Mouse (Mus musculus) liver, embryonic 14.5 days (tissue): ENCODE measurements at regions not wholly inside any gene's neighbourhood (a gene's known extent, or its start where the extent isn't known, plus 50 kb on each side); places are given as distances from the start of the nearest gene placed in this dataset.
"Not testable (repeated sequence)": the region's sequence is repeated elsewhere in the genome, so short reads cannot be mapped to it uniquely, and the experiment has no call there.

Experiments used
- ATAC-seq: fragments of 200-750 bp; cut with Nextera tagmentation; 2 replicates; pipeline ENCODE4 v1.8.0; 2017; ENCODE audit warnings: moderate number of reproducible peaks, mild to moderate bottlenecking, moderate library complexity; ENCODE audit not compliant: insufficient read depth
- DNase-seq, 3 experiments: peaks; one replicate each; pipeline ENCODE4 v3.0.0-alpha.2; 2012 to 2013; ENCODE audit warnings: low read depth in 3 of 3, low spot score in 3 of 3
- H3K27ac ChIP-seq: fragments of 300-500 bp; sonication (generic); 2 replicates; pipeline ENCODE4 v1.5.1; 2014; ENCODE audit warnings: moderate library complexity, mild to moderate bottlenecking, control low read depth, inconsistent platforms
- H3K27me3 ChIP-seq: fragments of 300-500 bp; sonication (generic); 2 replicates; pipeline ENCODE4 v1.6.1; 2014; ENCODE audit warnings: mild to moderate bottlenecking, low read length, moderate library complexity; ENCODE audit not compliant: control insufficient read depth, insufficient read depth
- H3K36me3 ChIP-seq: fragments of 300-500 bp; sonication (generic); replicated peaks from 2 replicates; pipeline ENCODE4 v1.6.1; 2014; ENCODE audit warnings: low read depth; ENCODE audit not compliant: control insufficient read depth, insufficient read depth
- H3K4me1 ChIP-seq, 2 experiments: fragments of 200-500 bp in 1 of 2; fragments of 300-500 bp in 1 of 2; sonication (generic) in 1 of 2; replicated peaks; 2 replicates each; pipeline ENCODE4 v1.6.1; 2012 to 2014; ENCODE audit warnings: antibody characterized with exemption in 1 of 2, inconsistent platforms in 1 of 2, low read length in 1 of 2; ENCODE audit not compliant: control insufficient read depth in 2 of 2, insufficient read depth in 2 of 2
- H3K4me2 ChIP-seq: fragments of 300-500 bp; sonication (generic); 2 replicates; pipeline ENCODE4 v1.6.1; 2014; ENCODE audit warnings: low read depth, mild to moderate bottlenecking, control low read depth, moderate library complexity
- H3K4me3 ChIP-seq, 2 experiments: fragments of 200-500 bp in 1 of 2; fragments of 300-500 bp in 1 of 2; sonication (generic) in 1 of 2; 2 replicates each; pipeline ENCODE4 v1.5.1; 2012 to 2014; ENCODE audit warnings: low read depth in 2 of 2, low read length in 2 of 2, mild to moderate bottlenecking in 2 of 2, control low read depth in 1 of 2, inconsistent platforms in 1 of 2, moderate library complexity in 1 of 2; ENCODE audit not compliant: insufficient read depth in 1 of 2
- H3K9ac ChIP-seq: fragments of 300-500 bp; sonication (generic); replicated peaks from 2 replicates; pipeline ENCODE4 v1.6.1; 2014; ENCODE audit warnings: mild to moderate bottlenecking, control low read depth, moderate library complexity
- H3K9me3 ChIP-seq: fragments of 300-500 bp; sonication (generic); 2 replicates; pipeline ENCODE4 v1.6.1; 2016; ENCODE audit warnings: low read length, mixed read lengths; ENCODE audit not compliant: control insufficient read depth
- CTCF ChIP-seq: IDR thresholded peaks from 2 replicates; pipeline ENCODE4 v1.5.1; 2016; ENCODE audit warnings: antibody characterized with exemption, low read depth, control low read depth
- EP300 ChIP-seq: IDR thresholded peaks from 2 replicates; pipeline ENCODE4 v1.6.1; 2016; ENCODE audit warnings: antibody characterized with exemption, low read depth
- WGBS: fragments of 180-500 bp; shearing (Covaris S2); extraction: QIAGEN DNeasy Blood & Tissue Kit; methylation state at CpG from one replicate; pipeline ENCODE4 v1.1.7; 2014; ENCODE audit not compliant: insufficient replicate concordance; 5-methylcytosine and 5-hydroxymethylcytosine counted together

DNA sequence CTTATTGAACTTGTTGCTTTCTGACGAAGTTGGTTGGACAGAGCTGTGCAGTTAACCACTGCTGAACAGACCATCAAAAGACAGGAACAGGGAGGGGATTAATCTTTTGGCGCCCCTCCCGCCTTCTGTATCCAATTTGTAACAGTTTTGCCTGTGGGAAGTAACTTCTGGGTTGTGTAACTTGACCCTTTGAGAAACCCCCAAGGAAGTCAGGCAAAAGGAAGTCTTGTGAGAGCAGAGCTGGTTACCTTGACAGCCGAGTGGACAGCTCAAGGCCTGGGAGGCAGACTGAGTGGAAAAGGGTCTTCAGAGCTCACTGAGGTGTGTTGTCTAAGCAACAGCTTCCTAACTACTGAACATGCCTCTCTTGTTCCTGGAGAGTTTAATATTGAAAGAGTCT, 75.8 kb upstream of the Hao2 start:
- Histone ChIP-seq H3K4me3 (no peak overlapping the region), H3K36me3 (no peaks in the 10 kb centered on the region), H3K4me2 (no peak overlapping the region), H3K9ac (no peak overlapping the region), H3K4me1 (no peaks in the 10 kb centered on the region), H3K27ac (no peak overlapping the region), H3K27me3 (no peaks in the 10 kb centered on the region), H3K9me3 (no peaks in the 10 kb centered on the region)
- TF ChIP-seq CTCF = no peak
- TF ChIP-seq EP300 = no peak
- ATAC-seq (no peak), DNase-seq (no peak)
- WGBS = 25% methylated on average over 4 of the region's 4 CpGs

DNA sequence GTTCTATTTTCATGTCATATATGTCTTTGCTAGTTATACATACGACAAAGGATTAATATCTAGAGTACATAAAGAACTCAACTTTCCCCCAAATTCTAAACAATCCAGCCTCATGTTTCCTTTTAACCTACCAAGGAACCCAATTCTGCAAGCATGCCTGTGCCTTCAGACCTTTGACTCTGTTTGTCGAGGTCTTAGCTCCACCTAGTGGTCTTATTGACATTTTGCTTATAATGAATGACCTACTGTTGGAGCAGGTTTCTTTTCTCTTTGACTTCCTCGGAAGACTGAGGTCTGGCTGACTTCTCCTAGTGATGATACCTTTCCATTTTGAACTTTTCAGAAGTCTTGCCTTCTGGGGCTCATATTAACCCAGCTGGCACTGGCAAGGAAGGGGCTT, 82.7 kb upstream of the Hao2 start:
- DNase-seq (peak; percentile 4 to 27 (median 23)), ATAC-seq (no peak)
- no peak overlapping the region for H3K27ac ChIP-seq
- no peak overlapping the region for H3K9ac ChIP-seq
- no peak overlapping the region for H3K4me2 ChIP-seq
- WGBS = 5% methylated on average over 3 of the region's 3 CpGs
- no peaks in the 10 kb centered on the region for H3K36me3 ChIP-seq
- H3K9me3 ChIP-seq = no peaks in the 10 kb centered on the region
- no peak overlapping the region for H3K4me3 ChIP-seq
- TF ChIP-seq EP300 (no peak), CTCF (peak; percentile 55)
- no peaks in the 10 kb centered on the region for H3K27me3 ChIP-seq
- H3K4me1 ChIP-seq = no peaks in the 10 kb centered on the region

DNA sequence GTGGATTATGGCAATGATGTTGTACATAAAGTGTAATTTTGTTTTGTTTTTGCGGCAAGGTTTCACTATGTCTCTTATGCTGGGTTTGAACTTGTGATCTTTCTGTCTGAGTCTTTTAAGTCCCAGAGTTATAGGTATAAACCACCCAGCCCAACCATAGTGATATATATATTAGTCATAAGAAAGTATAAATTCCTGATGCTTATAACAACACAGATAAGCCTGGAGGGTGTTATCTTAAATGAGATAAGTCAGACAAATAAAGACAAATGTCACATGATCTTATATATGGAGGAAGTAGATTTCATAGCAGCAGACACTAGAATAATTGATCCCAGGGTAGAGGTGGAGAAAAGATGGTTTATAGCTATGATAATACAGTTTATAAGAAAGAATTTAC, 89.7 kb upstream of the Hao2 start:
- ATAC-seq (no peak), DNase-seq (no peak)
- Histone ChIP-seq H3K27me3 (no peaks in the 10 kb centered on the region), H3K9ac (no peak overlapping the region), H3K27ac (no peak overlapping the region), H3K4me1 (no peaks in the 10 kb centered on the region), H3K36me3 (no peaks in the 10 kb centered on the region), H3K4me2 (no peak overlapping the region), H3K9me3 (no peaks in the 10 kb centered on the region), H3K4me3 (no peak overlapping the region)
- WGBS = 67% methylated on average over 1 of the region's 1 CpGs
- no peak for TF ChIP-seq EP300
- no peak for TF ChIP-seq CTCF

DNA sequence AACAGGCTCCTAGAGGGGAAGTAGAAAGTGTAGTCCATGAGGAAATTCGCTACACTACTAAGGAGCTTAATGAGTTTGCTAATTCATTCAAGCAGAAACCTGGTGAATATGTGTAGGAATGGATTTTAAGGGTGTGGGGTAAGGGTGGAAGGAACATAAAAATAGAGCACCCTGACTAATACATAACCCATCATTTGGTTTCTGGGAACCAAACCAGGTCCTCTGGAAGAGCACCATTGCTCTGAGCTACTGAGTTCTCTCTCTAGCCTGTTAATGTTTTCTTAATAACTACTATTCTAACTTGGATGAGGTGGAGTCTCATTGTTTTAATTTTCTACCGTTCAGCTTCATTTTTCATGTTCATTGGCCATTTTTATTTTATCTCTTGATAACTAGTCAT, 94.2 kb upstream of the Hao2 start:
- not testable (repeated sequence) for H3K4me2 ChIP-seq, H3K4me3 ChIP-seq, H3K9me3 ChIP-seq, H3K9ac ChIP-seq, H3K36me3 ChIP-seq, DNase-seq, H3K27me3 ChIP-seq, H3K4me1 ChIP-seq, ATAC-seq, H3K27ac ChIP-seq
- whole genome bisulfite sequencing = 48% methylated on average over 2 of the region's 2 CpGs

DNA sequence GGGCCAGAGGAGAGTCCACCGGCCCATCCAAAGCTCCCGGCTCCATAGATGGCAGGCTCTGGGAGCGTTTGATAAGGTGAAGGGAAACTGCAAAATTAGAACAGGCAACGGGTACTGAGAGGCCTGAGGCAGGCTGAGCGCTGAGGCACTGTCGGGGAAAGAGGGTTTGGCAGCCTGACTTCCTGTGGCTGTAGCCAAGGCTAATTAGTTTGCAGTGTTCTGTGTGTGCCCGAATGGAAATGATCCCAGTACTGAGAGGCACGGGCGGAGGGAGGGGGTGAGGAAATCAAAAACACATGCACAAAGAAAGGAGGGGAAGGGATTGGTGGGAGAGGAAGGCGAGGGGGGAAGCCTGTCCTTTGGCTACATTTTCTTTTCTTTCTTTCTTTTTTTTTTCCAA, 97.8 kb upstream of the Hao2 start:
- TF ChIP-seq EP300 (no peak), CTCF (no peak)
- DNase-seq = no peak
- 19% methylated on average over 10 of the region's 10 CpGs for WGBS
- Histone ChIP-seq H3K27ac (no peak overlapping the region), H3K27me3 (no peaks in the 10 kb centered on the region), H3K9me3 (no peaks in the 10 kb centered on the region), H3K4me2 (no peak overlapping the region), H3K9ac (no peak overlapping the region), H3K36me3 (no peaks in the 10 kb centered on the region), H3K4me3 (no peak overlapping the region), H3K4me1 (no peaks in the 10 kb centered on the region; a peak in 1 of 4 replicates)
- ATAC-seq = no peak

DNA sequence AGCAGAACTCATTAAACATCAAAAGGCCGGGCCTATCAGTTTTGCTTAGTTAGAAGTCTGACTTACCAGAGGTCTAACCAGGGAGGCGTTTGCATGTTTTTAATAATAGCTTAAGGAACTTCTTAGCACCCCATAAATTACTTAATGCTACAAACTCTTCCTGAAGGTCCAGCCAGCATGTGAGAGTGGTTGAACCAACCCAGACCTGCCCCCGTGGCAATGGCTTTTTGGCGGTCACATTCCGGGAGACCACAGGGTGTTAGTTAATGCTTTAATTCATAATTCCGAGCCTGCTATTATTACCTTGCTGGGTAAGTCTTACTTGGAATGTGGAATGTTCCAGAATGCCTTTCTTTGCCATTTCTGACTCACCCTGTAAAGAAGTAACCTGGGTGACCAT, 98.2 kb upstream of the Hao2 start:
- TF ChIP-seq EP300 (no peak), CTCF (no peak)
- WGBS = 52% methylated on average over 6 of the region's 6 CpGs

More for the DNA sequence above, 98.2 kb upstream of the Hao2 start:
- H3K4me1 ChIP-seq = no peaks in the 10 kb centered on the region; a peak in 1 of 4 replicates
- no peaks in the 10 kb centered on the region for H3K36me3 ChIP-seq
- no peak overlapping the region for H3K9ac ChIP-seq
- no peak overlapping the region for H3K27ac ChIP-seq
- H3K9me3 ChIP-seq = no peaks in the 10 kb centered on the region
- DNase-seq (no peak), ATAC-seq (no peak)
- no peak overlapping the region for H3K4me3 ChIP-seq
- no peaks in the 10 kb centered on the region for H3K27me3 ChIP-seq
- no peak overlapping the region for H3K4me2 ChIP-seq
